Mouse (Mus musculus) C2C12 (cell line): ENCODE measurements around the gene Thada.

ENCODE experiments used
- CEBPB ChIP-seq: IDR thresholded peaks from one replicate; pipeline ENCODE4 v1.6.1; 2011; ENCODE audit warnings: low read depth, mild to moderate bottlenecking, control low read depth, moderate library complexity
- CTCF ChIP-seq: IDR thresholded peaks from one replicate; pipeline ENCODE4 v1.5.1; 2011; ENCODE audit not compliant: control insufficient read depth, insufficient read depth, insufficient read length
- MAX ChIP-seq: IDR thresholded peaks from one replicate; pipeline ENCODE4 v1.6.1; 2011; ENCODE audit warnings: mild to moderate bottlenecking, control low read depth

DNA sequence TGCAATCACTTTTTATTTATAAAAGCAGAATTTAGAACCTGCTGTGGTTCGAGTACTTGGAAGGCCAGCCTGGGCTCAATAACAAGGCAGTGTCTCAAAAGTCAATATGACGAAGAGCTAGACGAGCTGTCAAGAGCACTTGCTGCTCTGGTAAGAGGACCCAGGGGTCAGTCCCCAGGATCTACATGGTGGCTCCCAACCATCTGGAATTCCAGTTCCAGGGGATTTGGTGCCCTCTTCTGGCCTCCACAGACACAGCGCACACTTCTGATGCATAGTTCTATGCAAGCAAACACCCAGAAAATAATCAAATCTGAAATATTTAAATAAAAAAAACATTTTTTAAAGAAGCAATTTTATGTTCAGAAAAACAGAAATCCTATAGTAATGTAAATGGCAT is 45.0 kb downstream of the Thada start:
- TF ChIP-seq CTCF (no peak), MAX (no peak), CEBPB (no peak)
